Mouse (Mus musculus) midbrain, embryonic 14.5 days (tissue): ENCODE results near the gene Pitpnm2. TPM values are rescaled to one million over a fixed set of nuclear protein-coding genes. Genes with fewer than 3 reads are reported as not detected.
A peak's percentile ranks its signal among the peaks of the same experiment; 100 is the strongest.

Experiments used
- ATAC-seq: fragments of 200-750 bp; cut with Nextera tagmentation; 2 replicates; pipeline ENCODE4 v1.8.0; 2017; ENCODE audit warnings: moderate number of reproducible peaks, moderate library complexity; ENCODE audit not compliant: low FRiP score, low TSS enrichment
- DNase-seq: peaks from one replicate; pipeline ENCODE4 v3.0.0-alpha.2; 2015
- H3K27ac ChIP-seq: fragments of 300-500 bp; sonication (generic); replicated peaks from 2 replicates; pipeline ENCODE4 v1.5.1; 2014; ENCODE audit warnings: mild to moderate bottlenecking, low read depth, low read length, moderate library complexity
- H3K27me3 ChIP-seq: fragments of 300-500 bp; sonication (generic); 2 replicates; pipeline ENCODE4 v1.6.1; 2014; ENCODE audit warnings: low read length, control low read depth, mixed read lengths; ENCODE audit not compliant: control insufficient read depth, insufficient read depth
- H3K36me3 ChIP-seq: fragments of 300-500 bp; sonication (generic); 2 replicates; pipeline ENCODE4 v1.6.1; 2014; ENCODE audit warnings: low read length, control low read depth; ENCODE audit not compliant: control insufficient read depth, insufficient read depth
- H3K4me1 ChIP-seq: fragments of 300-500 bp; sonication (generic); 2 replicates; pipeline ENCODE4 v1.6.1; 2014; ENCODE audit warnings: mild to moderate bottlenecking, antibody characterized with exemption, low read length, control low read depth; ENCODE audit not compliant: control insufficient read depth, insufficient read depth
- H3K4me2 ChIP-seq: fragments of 300-500 bp; sonication (generic); 2 replicates; pipeline ENCODE4 v1.6.1; 2014; ENCODE audit warnings: mild to moderate bottlenecking, low read length, moderate library complexity
- H3K4me3 ChIP-seq: fragments of 300-500 bp; sonication (generic); replicated peaks from 2 replicates; pipeline ENCODE4 v1.5.1; 2014; ENCODE audit warnings: low read depth, low read length
- H3K9ac ChIP-seq: fragments of 300-500 bp; sonication (generic); replicated peaks from 2 replicates; pipeline ENCODE4 v1.6.1; 2014; ENCODE audit warnings: mild to moderate bottlenecking, low read length, moderate library complexity
- H3K9me3 ChIP-seq: fragments of 300-500 bp; sonication (generic); 2 replicates; pipeline ENCODE4 v1.6.1; 2016; ENCODE audit warnings: low read length, control low read depth, mixed read lengths; ENCODE audit not compliant: control insufficient read depth
- WGBS: fragments of 180-500 bp; shearing (Covaris S2); extraction: QIAGEN DNeasy Blood & Tissue Kit; methylation state at CpG from one replicate; pipeline ENCODE4 v1.1.7; 2014; 5-methylcytosine and 5-hydroxymethylcytosine counted together
- polyA plus RNA-seq: library from polyadenylated mRNA; unstranded; fragments of >200 nt; fragmentation: Nextera tagmentation; extraction: Ambion mirVana; gene quantifications from 2 replicates; pipeline ENCODE4 v1.2.1, GENCODE M21; 2014

Pitpnm2 gene
- polyA plus RNA-seq, 1 experiment from 2014 or later = 11.6 TPM

DNA sequence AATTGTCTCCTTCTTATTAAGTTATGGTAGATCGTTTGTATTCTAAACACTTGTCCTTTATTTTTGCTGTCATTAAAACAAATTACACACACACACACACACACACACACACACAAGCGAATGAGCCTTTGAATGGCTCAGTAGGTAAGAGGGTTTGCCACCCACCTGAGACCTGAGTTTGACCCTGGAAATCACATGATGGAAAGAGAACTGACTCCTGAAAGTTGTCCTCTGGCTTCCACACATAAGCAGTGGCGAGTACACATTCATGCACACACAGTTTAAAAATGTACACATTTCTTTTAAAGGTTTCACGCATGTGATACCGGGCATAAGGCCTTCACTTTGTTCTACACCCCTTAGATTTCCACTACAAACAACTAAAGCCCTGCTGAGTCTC is 20.7 kb upstream of the Pitpnm2 start:
- peaks cover 10% of the 10 kb centered on the region for H3K4me1 ChIP-seq
- H3K9me3 ChIP-seq = no peaks in the 10 kb centered on the region
- H3K9ac ChIP-seq = no peak overlapping the region
- H3K27ac ChIP-seq = no peak overlapping the region; the same call in 1 of the 2 replicates
- no peak overlapping the region for H3K4me3 ChIP-seq
- no peak for DNase-seq
- H3K4me2 ChIP-seq = no peak overlapping the region
- no peak for ATAC-seq
- WGBS = 89% methylated on average over 5 of the region's 5 CpGs
- no peaks in the 10 kb centered on the region for H3K27me3 ChIP-seq
- H3K36me3 ChIP-seq = peaks cover 21% of the 10 kb centered on the region

DNA sequence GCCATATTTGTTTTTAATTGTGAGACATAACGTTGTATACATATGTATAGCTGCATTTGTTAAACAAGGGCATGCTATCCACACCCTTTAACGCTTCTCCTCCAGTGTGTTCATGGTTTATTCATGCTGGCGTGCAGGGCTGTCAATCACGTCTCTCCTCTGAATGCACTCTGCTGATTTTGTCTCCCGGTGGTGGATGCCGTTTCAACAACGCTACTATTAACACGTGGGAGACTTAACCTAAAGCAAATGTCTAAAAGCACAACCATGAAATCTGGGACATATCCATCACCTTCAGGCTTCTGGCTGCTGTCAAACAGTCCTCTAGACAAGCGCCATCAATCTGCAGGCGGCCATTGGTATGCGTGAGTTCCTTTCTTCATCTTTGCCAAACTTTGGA is 20.1 kb upstream of the Pitpnm2 start:
- 15% methylated on average over 11 of the region's 11 CpGs for WGBS
- peak overlapping the region; percentile 11; the same call in 1 of the 2 replicates for H3K4me2 ChIP-seq
- 0 out of 2 replicates have a peak, but pooled peaks have one; percentile 58 for ATAC-seq
- no peaks in the 10 kb centered on the region for H3K9me3 ChIP-seq
- peaks cover 26% of the 10 kb centered on the region for H3K36me3 ChIP-seq
- no peak overlapping the region for H3K9ac ChIP-seq
- DNase-seq = peak; percentile 71
- no peaks in the 10 kb centered on the region for H3K27me3 ChIP-seq
- no peak overlapping the region for H3K4me3 ChIP-seq
- peak overlapping the region; percentile 26 for H3K27ac ChIP-seq
- peaks cover 10% of the 10 kb centered on the region for H3K4me1 ChIP-seq

DNA sequence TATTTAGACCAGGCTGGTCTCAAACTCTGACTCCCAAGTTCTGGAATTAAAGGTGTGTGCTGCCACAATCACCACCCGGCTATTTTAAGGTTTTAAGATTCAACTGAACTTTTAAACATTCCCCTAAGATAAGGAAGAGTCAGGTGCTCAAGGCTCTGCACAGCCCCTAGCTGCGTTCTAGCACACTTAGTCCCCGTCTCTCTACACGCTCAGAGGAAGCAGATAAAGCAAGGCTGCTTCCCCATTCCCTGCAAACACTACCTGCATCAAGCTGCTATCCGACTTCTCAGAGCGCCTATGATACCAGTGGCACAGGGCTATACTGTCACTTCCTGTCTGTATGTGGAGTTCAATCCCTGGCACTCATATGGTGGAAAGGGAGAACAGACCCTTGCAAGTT is 18.1 kb upstream of the Pitpnm2 start:
- H3K4me1 ChIP-seq = peaks cover 10% of the 10 kb centered on the region
- H3K9ac ChIP-seq = no peak overlapping the region
- no peak for ATAC-seq
- H3K4me3 ChIP-seq = no peak overlapping the region
- no peak for DNase-seq
- no peaks in the 10 kb centered on the region for H3K9me3 ChIP-seq
- no peak overlapping the region for H3K4me2 ChIP-seq
- H3K27me3 ChIP-seq = no peaks in the 10 kb centered on the region
- H3K36me3 ChIP-seq = peaks cover 45% of the 10 kb centered on the region
- H3K27ac ChIP-seq = no peak overlapping the region
- 96% methylated on average over 6 of the region's 6 CpGs for WGBS

DNA sequence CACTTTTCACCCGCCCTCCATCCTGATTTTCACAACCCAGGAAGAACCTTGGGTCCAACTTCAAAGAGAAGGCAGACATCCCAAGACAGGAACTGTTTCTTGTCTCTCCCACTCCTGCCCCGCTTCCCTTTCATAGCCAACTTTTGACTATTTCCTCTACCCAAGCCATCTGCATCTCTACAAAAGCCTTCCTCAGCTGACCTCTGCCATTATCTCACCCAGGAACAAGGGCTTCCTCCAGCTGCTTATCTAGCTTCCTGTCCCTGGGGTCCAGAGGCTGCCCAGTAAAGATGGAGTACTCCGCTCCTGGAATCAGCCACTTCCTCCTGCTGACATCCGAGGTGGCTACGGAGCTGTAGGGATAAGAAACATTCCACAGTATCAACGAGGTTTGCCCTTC is 17.3 kb upstream of the Pitpnm2 start:
- ATAC-seq = no peak
- no peak for DNase-seq
- H3K36me3 ChIP-seq = peaks cover 53% of the 10 kb centered on the region
- H3K9me3 ChIP-seq = no peaks in the 10 kb centered on the region
- H3K9ac ChIP-seq = no peak overlapping the region
- no peak overlapping the region for H3K4me3 ChIP-seq
- H3K4me2 ChIP-seq = no peak overlapping the region
- H3K4me1 ChIP-seq = peaks cover 10% of the 10 kb centered on the region
- no peak overlapping the region for H3K27ac ChIP-seq
- H3K27me3 ChIP-seq = no peaks in the 10 kb centered on the region
- 94% methylated on average over 6 of the region's 6 CpGs for WGBS

DNA sequence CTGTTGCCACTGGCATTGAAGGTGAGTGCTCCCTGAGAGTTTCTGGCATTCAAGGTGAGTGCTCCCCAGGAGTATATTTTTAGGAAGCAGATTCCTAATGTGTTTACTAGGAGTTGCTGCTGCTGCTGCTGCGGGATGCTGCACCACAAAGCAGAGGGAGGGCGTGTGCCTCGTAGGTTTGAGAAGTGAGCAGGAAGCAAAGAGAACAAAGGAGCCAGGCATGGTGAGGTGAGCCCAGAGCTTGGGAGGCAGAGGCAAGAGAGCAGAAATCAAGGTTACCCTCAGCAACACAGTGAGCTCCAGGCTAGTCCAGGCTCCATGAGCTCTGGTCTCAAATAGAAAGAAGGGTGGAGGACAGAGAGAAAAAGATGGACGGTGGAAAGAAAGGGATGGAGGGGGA is 13.7 kb upstream of the Pitpnm2 start:
- H3K27me3 ChIP-seq = no peaks in the 10 kb centered on the region
- H3K27ac ChIP-seq = no peak overlapping the region
- WGBS = 84% methylated on average over 4 of the region's 4 CpGs
- H3K9me3 ChIP-seq = no peaks in the 10 kb centered on the region
- DNase-seq (no peak), ATAC-seq (no peak)
- no peak overlapping the region for H3K4me2 ChIP-seq
- no peak overlapping the region for H3K9ac ChIP-seq
- H3K4me1 ChIP-seq = no peaks in the 10 kb centered on the region
- H3K36me3 ChIP-seq = peaks cover 78% of the 10 kb centered on the region
- H3K4me3 ChIP-seq = no peak overlapping the region

DNA sequence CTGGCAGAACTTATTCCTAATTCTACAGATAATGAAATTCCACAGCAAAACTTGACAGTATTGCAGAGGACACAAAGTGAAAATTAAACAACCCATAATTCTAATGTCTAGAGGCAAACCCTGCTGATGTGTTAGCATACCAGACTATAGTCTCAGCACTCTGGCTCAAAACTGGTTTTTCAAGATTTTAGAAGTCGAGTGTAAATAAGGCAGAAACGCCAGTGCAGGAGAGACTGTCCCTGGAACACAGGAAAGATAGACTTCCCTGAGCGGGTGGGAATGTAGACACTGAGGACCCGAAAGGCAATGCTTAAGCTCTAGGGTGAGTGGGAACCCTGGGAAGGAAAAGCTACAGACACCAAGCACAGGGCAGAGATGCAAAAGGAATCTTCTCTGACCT is 12.5 kb upstream of the Pitpnm2 start:
- H3K4me2 ChIP-seq = no peak overlapping the region
- no peak overlapping the region for H3K4me3 ChIP-seq
- H3K27ac ChIP-seq = no peak overlapping the region
- no peaks in the 10 kb centered on the region for H3K27me3 ChIP-seq
- peaks cover 90% of the 10 kb centered on the region for H3K36me3 ChIP-seq
- 90% methylated on average over 4 of the region's 4 CpGs for WGBS
- ATAC-seq (no peak), DNase-seq (no peak)
- H3K9ac ChIP-seq = no peak overlapping the region
- H3K4me1 ChIP-seq = no peaks in the 10 kb centered on the region
- H3K9me3 ChIP-seq = no peaks in the 10 kb centered on the region

DNA sequence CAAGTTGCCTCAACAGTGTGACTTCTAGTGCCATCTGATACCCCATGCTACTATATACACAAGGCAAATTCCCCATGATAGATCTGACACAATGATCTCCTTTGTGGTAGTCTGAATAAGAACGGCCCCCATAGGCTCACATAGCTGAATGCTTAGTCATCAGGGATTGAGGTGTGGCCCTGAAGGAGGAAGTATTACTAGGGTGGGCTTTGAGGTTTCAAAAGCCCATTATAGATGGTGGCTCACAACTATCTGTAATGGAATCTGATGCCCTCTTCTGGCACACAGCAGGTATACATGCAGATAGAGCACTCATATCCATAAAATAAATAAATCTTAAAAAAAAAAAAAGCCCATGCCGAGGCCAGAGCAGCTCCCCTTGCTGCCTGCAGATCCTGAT is 9.6 kb upstream of the Pitpnm2 start:
- peaks cover 88% of the 10 kb centered on the region for H3K36me3 ChIP-seq
- H3K9ac ChIP-seq = no peak overlapping the region
- H3K9me3 ChIP-seq = no peaks in the 10 kb centered on the region
- H3K4me3 ChIP-seq = no peak overlapping the region
- DNase-seq = peak; percentile 56
- H3K27me3 ChIP-seq = no peaks in the 10 kb centered on the region
- H3K4me1 ChIP-seq = no peaks in the 10 kb centered on the region
- ATAC-seq = no peak
- no peak overlapping the region for H3K27ac ChIP-seq
- WGBS = 76% methylated on average over 2 of the region's 2 CpGs
- H3K4me2 ChIP-seq = no peak overlapping the region

DNA sequence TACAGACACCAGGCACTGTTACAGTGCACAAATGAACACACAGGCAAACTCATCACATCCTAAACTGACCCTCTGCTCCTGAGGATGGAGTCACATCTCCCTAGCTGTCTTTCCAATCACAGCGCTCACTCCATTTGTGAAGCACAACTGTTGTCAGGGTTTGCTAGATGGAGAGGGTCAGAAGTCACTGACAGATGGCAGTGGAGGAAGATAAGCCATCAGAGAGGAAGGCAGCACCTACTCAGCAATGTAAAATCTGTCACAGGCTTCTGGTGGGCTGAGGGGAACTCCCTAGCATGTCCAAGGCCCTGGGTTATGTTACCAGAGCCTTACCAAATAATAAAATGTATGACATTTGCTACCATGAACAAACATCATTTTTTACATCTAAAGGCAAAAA is 8.5 kb upstream of the Pitpnm2 start:
- no peaks in the 10 kb centered on the region for H3K4me1 ChIP-seq
- no peak for DNase-seq
- H3K36me3 ChIP-seq = peaks cover 88% of the 10 kb centered on the region
- no peak overlapping the region for H3K27ac ChIP-seq
- H3K9ac ChIP-seq = no peak overlapping the region
- no peak overlapping the region for H3K4me2 ChIP-seq
- no peaks in the 10 kb centered on the region for H3K9me3 ChIP-seq
- no peaks in the 10 kb centered on the region for H3K27me3 ChIP-seq
- WGBS = 91% methylated on average over 1 of the region's 1 CpGs
- ATAC-seq = no peak
- H3K4me3 ChIP-seq = no peak overlapping the region

DNA sequence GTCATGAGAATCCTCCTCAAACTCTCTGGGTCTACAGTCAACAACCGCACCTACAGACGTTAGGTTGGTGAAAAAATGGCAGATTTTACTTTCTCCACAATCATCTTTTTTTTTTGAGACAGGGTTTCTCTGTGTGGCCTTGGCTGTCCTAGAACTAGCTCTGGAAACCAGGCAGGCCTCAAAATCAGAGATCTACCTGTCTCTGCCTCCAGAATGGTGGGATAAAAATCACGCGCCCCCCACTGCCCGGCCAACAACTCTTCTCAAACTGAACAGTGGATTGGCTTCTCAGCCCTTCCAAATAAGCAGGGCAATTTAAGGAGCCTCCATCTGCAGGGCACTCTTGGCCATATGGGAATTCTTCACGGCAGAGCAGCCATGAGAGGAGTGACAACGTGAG is 5.6 kb upstream of the Pitpnm2 start:
- no peaks in the 10 kb centered on the region for H3K9me3 ChIP-seq
- H3K9ac ChIP-seq = no peak overlapping the region
- H3K4me3 ChIP-seq = no peak overlapping the region
- H3K27me3 ChIP-seq = no peaks in the 10 kb centered on the region
- peaks cover 63% of the 10 kb centered on the region for H3K36me3 ChIP-seq
- peaks cover 5% of the 10 kb centered on the region; the same call in 1 of the 2 replicates for H3K4me1 ChIP-seq
- H3K4me2 ChIP-seq = no peak overlapping the region
- no peak for DNase-seq
- WGBS = 94% methylated on average over 7 of the region's 7 CpGs
- no peak overlapping the region for H3K27ac ChIP-seq
- no peak for ATAC-seq
